11 mouse cellular contexts compared by ENCODE assay signal in the genomic region with DNA sequence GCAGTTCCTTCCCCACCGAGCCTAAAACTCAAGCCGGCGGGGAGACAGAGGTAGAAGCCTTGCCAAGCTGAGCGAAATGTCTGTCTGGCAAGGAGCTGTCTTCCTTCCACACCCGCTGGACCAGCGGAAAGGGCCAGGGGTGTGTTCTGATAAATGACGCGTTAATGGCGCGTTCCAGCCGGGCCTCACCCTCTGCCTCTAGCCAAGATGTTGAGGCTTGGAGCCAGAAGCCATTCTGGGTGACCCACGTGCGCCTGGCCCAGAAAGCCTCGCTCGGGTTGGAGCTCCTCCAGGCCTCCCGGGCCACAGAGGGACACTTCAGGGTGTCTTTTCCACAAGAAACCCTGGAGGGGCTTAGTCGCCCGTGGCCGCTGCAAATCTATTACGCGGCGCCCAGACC. TPM values are rescaled to one million over a fixed set of nuclear protein-coding genes. Genes with fewer than 3 reads are reported as not detected.
DNase-seq lines count a peak whose midpoint lies in the region; ATAC-seq and TF ChIP-seq lines count a peak whose summit lies in the region.
"Had no signal": no experiment of that assay in that cellular context is flagged by ENCODE, and none has a peak within 500 bp of the region (broad histone marks: within the 10 kb centered on the region; RNA-seq: fewer than 3 reads in every experiment).

No protein-coding gene starts in this region.

- DNase-seq in adrenal gland, postnatal 10 days: peak; percentile 72
- DNase-seq in hindbrain, embryonic 10.5 days (ENCODE audit: low spot score): no peak
- no peak for DNase-seq in left cerebral cortex, adult 2 months (ENCODE audit: extremely low spot score in 1 of 2, low spot score in 2 of 2)
- DNase-seq in embryo, embryonic 10.5 days (ENCODE audit: low spot score): no peak

- peak overlapping the region; percentile 11 for H3K4me3 ChIP-seq in C2C12 (ENCODE audit: insufficient read depth, poor library complexity, severe bottlenecking)
- peak overlapping the region; percentile 6; the same call in 1 of the 2 replicates for H3K4me3 ChIP-seq in heart, embryonic 12.5 days
- H3K4me3 ChIP-seq in limb, embryonic 13.5 days: peak overlapping the region; percentile 8; the same call in 1 of the 2 replicates
- no peak overlapping the region for H3K4me3 ChIP-seq in forebrain, embryonic 13.5 days
- H3K4me3 ChIP-seq in hindbrain, embryonic 10.5 days: no peak overlapping the region
- no peak overlapping the region for H3K4me3 ChIP-seq in left cerebral cortex, adult 2 months

- H3ac ChIP-seq in C2C12 (ENCODE audit: control insufficient read depth, insufficient read length, low read depth): no peak overlapping the region

- H3K4me2 ChIP-seq in heart, embryonic 12.5 days: peak overlapping the region; percentile 13
- H3K4me2 ChIP-seq in limb, embryonic 13.5 days (replicated peaks): 0 out of 2 replicates have a peak overlapping the region, but pooled peaks have one; percentile 7
- H3K4me2 ChIP-seq in forebrain, embryonic 13.5 days: no peak overlapping the region
- H3K4me2 ChIP-seq: liver, embryonic 11.5 days had no signal

- H3K36me3 ChIP-seq in C2C12 (ENCODE audit: control insufficient read depth, insufficient read depth): no peaks in the 10 kb centered on the region
- H3K36me3 ChIP-seq in heart, embryonic 12.5 days: no peaks in the 10 kb centered on the region
- no peaks in the 10 kb centered on the region for H3K36me3 ChIP-seq in limb, embryonic 13.5 days
- no peaks in the 10 kb centered on the region for H3K36me3 ChIP-seq in forebrain, embryonic 13.5 days (ENCODE audit: poor library complexity, severe bottlenecking)
- no peaks in the 10 kb centered on the region for H3K36me3 ChIP-seq in hindbrain, embryonic 10.5 days

- TF ChIP-seq CTCF in C2C12 (IDR thresholded peaks at IDR 0.05; ENCODE audit: control insufficient read depth, insufficient read depth, insufficient read length): no peak
- no peak for TF ChIP-seq CTCF in left cerebral cortex, adult 2 months (IDR thresholded peaks at IDR 0.05)

- H3K79me2 ChIP-seq in C2C12 (ENCODE audit: control insufficient read depth, insufficient read depth): no peaks in the 10 kb centered on the region

- no peak for ATAC-seq in heart, embryonic 12.5 days (ENCODE audit: insufficient number of reproducible peaks, low FRiP score)
- no peak for ATAC-seq in limb, embryonic 13.5 days (ENCODE audit: low FRiP score, low read depth)
- ATAC-seq in forebrain, embryonic 13.5 days: no peak

- no peak overlapping the region for H3K9ac ChIP-seq in heart, embryonic 12.5 days
- H3K9ac ChIP-seq in limb, embryonic 13.5 days: no peak overlapping the region
- H3K9ac ChIP-seq in forebrain, embryonic 13.5 days: no peak overlapping the region

- WGBS in heart, embryonic 12.5 days: under 1% methylated on average over 22 of the region's 22 CpGs
- WGBS in limb, embryonic 13.5 days: 1% methylated on average over 22 of the region's 22 CpGs
- WGBS in forebrain, embryonic 13.5 days: 0% methylated on average over 22 of the region's 22 CpGs
- WGBS in hindbrain, embryonic 10.5 days: 1% methylated on average over 22 of the region's 22 CpGs

- peaks cover 78% of the 10 kb centered on the region for H3K27me3 ChIP-seq in C2C12 (ENCODE audit: control insufficient read depth, insufficient read depth, insufficient read length)
- H3K27me3 ChIP-seq in heart, embryonic 12.5 days (replicated peaks): peaks cover 91% of the 10 kb centered on the region
- peaks cover 97% of the 10 kb centered on the region for H3K27me3 ChIP-seq in limb, embryonic 13.5 days
- peaks cover 93% of the 10 kb centered on the region for H3K27me3 ChIP-seq in forebrain, embryonic 13.5 days
- H3K27me3 ChIP-seq in hindbrain, embryonic 10.5 days (ENCODE audit: insufficient read depth, poor library complexity, severe bottlenecking): peaks cover 100% of the 10 kb centered on the region

- peaks cover 28% of the 10 kb centered on the region for H3K4me1 ChIP-seq in heart, embryonic 12.5 days (replicated peaks)
- H3K4me1 ChIP-seq in limb, embryonic 13.5 days: peaks cover 13% of the 10 kb centered on the region
- peaks cover 7% of the 10 kb centered on the region for H3K4me1 ChIP-seq in forebrain, embryonic 13.5 days
- H3K4me1 ChIP-seq in hindbrain, embryonic 10.5 days (replicated peaks): peaks cover 26% of the 10 kb centered on the region

- H3K79me3 ChIP-seq in C2C12 (ENCODE audit: low read depth): no peaks in the 10 kb centered on the region

- no peak overlapping the region for H3K27ac ChIP-seq in heart, embryonic 12.5 days (ENCODE audit: poor library complexity, severe bottlenecking)
- H3K27ac ChIP-seq in limb, embryonic 13.5 days: no peak overlapping the region
- H3K27ac ChIP-seq in forebrain, embryonic 13.5 days: no peak overlapping the region
- no peak overlapping the region for H3K27ac ChIP-seq in hindbrain, embryonic 10.5 days
- no peak overlapping the region for H3K27ac ChIP-seq in left cerebral cortex, adult 2 months

- intact Hi-C loops in left cerebral cortex, adult 2 months (cut with DNase I): no loop called here

- H3K9me3 ChIP-seq in heart, embryonic 12.5 days (replicated peaks): peaks cover 4% of the 10 kb centered on the region; the same call in 1 of the 2 replicates
- H3K9me3 ChIP-seq in limb, embryonic 13.5 days: peaks cover 7% of the 10 kb centered on the region
- H3K9me3 ChIP-seq in forebrain, embryonic 13.5 days (replicated peaks): no peaks in the 10 kb centered on the region; the same call in 1 of the 2 replicates
- no peaks in the 10 kb centered on the region for H3K9me3 ChIP-seq in hindbrain, embryonic 10.5 days

TF ChIP-seq in C2C12, 6 proteins besides CTCF, POLR2A, EP300 and RAD21:
- TF ChIP-seq MYOD1 (IDR thresholded peaks at IDR 0.05; ENCODE audit: control insufficient read depth, insufficient read length, low read depth) (no peak), MAX (IDR thresholded peaks at IDR 0.05) (no peak), USF1 (IDR thresholded peaks at IDR 0.05; ENCODE audit: low read depth) (no peak), FOSL1 (IDR thresholded peaks at IDR 0.05; ENCODE audit: insufficient read depth, low read length, poor library complexity, severe bottlenecking) (no peak), CEBPB (IDR thresholded peaks at IDR 0.05; ENCODE audit: low read depth) (no peak), MYOG (IDR thresholded peaks at IDR 0.05; ENCODE audit: control insufficient read depth, extremely low read depth, insufficient read length) (no peak)

RNA-seq across cellular contexts. Expression of a gene that starts 4.6 kb away (rescaled TPM):
- not detected for polyA plus RNA-seq in C2C12 (2012; fragmentation: generic; extraction: Trizol)
- total RNA-seq in adrenal gland, postnatal 10 days (2021): not detected
- polyA plus RNA-seq in heart, embryonic 12.5 days (2016; fragmentation: Nextera tagmentation; extraction: Ambion mirVana): not detected in 2 replicates
- polyA plus RNA-seq in limb, embryonic 13.5 days (2015; fragmentation: Nextera tagmentation; extraction: Ambion mirVana): not detected in 2 replicates
- 0.35 and 0.57 TPM in 2 replicates for polyA plus RNA-seq in forebrain, embryonic 13.5 days (2015; fragmentation: Nextera tagmentation; extraction: Ambion mirVana)
- 1.1 and 2.0 TPM in 2 replicates for polyA plus RNA-seq in hindbrain, embryonic 10.5 days (2016; fragmentation: Nextera tagmentation; extraction: Ambion mirVana)
- not detected for total RNA-seq in left cerebral cortex, adult 2 months (2021)
- total RNA-seq: gastrocnemius, postnatal 4 days; neutrophil, adult 5-6 weeks had no signal

RNA-seq across cellular contexts. Expression of a gene that starts 48.9 kb away (rescaled TPM):
- polyA plus RNA-seq in C2C12 (2012; fragmentation: generic; extraction: Trizol): 0.13 TPM
- under 1 TPM; 0.27 to 0.36 TPM for total RNA-seq in adrenal gland, postnatal 10 days (2021)
- 0.05 and 0.17 TPM in 2 replicates for polyA plus RNA-seq in heart, embryonic 12.5 days (2016; fragmentation: Nextera tagmentation; extraction: Ambion mirVana)
- polyA plus RNA-seq in limb, embryonic 13.5 days (2015; fragmentation: Nextera tagmentation; extraction: Ambion mirVana): 0.29 and 0.33 TPM in 2 replicates
- 0.33 and 0.36 TPM in 2 replicates for polyA plus RNA-seq in forebrain, embryonic 13.5 days (2015; fragmentation: Nextera tagmentation; extraction: Ambion mirVana)
- 0.56 and 0.90 TPM in 2 replicates for polyA plus RNA-seq in hindbrain, embryonic 10.5 days (2016; fragmentation: Nextera tagmentation; extraction: Ambion mirVana)
- total RNA-seq in left cerebral cortex, adult 2 months (2021): under 1 TPM; 0.11 to 0.63 TPM

RNA-seq across cellular contexts. Expression of a gene that starts 56.6 kb away (rescaled TPM):
- polyA plus RNA-seq in C2C12 (2012; fragmentation: generic; extraction: Trizol): 111 TPM
- 10 to 100 TPM; 58.1 to 77.1 TPM for total RNA-seq in adrenal gland, postnatal 10 days (2021)
- polyA plus RNA-seq in heart, embryonic 12.5 days (2016; fragmentation: Nextera tagmentation; extraction: Ambion mirVana): 85.8 and 89.4 TPM in 2 replicates
- polyA plus RNA-seq in limb, embryonic 13.5 days (2015; fragmentation: Nextera tagmentation; extraction: Ambion mirVana): 153 and 157 TPM in 2 replicates
- 112 and 119 TPM in 2 replicates for polyA plus RNA-seq in forebrain, embryonic 13.5 days (2015; fragmentation: Nextera tagmentation; extraction: Ambion mirVana)
- 191 and 198 TPM in 2 replicates for polyA plus RNA-seq in hindbrain, embryonic 10.5 days (2016; fragmentation: Nextera tagmentation; extraction: Ambion mirVana)
- total RNA-seq in left cerebral cortex, adult 2 months (2021): 10 to 100 TPM; 28.9 to 30.1 TPM

Comparison
In these comparisons a context has a peak if more than half of its experiments do, and no peak if none do; other contexts are left out.
1. H3K4me3 ChIP-seq: peak in C2C12 (single experiment), heart, embryonic 12.5 days (single experiment) and limb, embryonic 13.5 days (single experiment); none in forebrain, embryonic 13.5 days (single experiment), hindbrain, embryonic 10.5 days (single experiment) and left cerebral cortex, adult 2 months (single experiment).